Mouse (Mus musculus) kidney, postnatal 4 days (tissue): ENCODE data around the gene Anks1.

Experiments
- DNase-seq, 2 experiments: peaks; one replicate each; pipeline ENCODE4 v3.0.0; 2021; ENCODE audit warnings: mixed read lengths in 2 of 2

Gene Anks1

DNA sequence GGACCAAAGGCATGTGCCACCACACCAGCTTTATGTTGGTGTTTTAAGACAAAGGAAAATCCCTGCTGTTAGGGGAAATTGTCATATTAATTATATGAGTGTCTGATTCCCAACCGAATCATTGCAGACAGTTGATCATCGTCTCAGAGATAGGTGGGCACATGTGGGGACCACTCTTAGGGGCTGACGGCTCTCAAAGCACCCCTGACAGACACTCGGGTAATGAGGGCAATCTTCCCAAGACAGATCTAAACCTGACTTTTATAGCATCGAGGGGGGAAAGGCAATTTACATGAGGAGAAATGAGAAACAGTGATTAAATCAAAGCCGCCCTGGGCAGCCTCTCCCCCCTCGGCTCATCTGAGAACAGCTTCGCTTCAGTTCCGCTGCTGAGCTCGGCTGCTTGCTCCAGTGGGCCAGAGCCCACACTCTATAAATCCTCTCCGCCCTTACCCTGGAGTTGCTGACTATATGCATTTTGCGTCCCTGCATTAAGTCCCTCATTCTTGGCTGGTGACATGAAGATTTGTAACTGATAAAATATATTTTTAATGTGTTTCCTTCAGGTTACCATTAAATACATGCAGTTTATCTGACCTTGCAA, 192.3 kb downstream of the Anks1 start:
- peak; percentile 59 to 78 for DNase-seq

DNA sequence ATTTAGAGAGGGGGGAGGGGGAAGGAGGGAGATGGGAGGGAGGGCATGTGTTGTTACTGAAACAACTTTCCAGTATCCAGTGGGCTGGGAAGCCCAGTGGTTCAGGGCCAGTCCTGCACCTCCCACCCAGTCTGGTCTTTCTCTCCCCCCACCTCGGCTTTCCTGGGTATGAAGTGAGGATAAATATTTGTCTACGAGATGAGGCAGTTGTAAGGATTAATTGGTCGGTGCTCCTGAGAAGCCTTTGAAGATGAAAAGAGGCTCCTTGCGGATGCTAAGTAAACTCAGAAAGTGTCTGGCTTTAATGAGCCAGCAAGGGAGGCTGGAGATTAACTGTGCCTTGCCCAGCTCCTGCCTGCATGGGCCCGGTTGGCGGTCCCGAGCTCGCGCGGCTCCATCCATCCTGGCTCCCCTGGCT, 192.8 kb downstream of the Anks1 start:
- peak; percentile 57 to 68 for DNase-seq

DNA sequence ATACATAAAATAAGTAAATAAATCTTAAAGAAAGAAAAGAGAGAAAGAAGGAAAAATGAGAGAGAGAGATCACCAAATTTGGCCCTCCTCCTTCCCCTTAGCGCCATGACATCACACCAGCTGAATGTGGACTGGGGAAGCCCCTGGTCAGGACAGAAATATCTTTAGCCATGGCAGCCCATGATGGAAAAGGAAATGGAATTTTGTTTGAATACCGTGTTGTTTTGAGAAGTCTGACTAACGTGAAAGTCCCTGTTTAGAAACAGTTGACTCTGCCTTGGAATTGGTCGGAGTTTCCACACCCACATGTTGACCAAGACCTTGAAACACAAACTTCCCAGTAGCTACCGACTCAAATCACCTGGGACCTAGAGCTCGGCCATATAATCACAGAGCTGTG, 195.3 kb downstream of the Anks1 start:
- DNase-seq = no peak

DNA sequence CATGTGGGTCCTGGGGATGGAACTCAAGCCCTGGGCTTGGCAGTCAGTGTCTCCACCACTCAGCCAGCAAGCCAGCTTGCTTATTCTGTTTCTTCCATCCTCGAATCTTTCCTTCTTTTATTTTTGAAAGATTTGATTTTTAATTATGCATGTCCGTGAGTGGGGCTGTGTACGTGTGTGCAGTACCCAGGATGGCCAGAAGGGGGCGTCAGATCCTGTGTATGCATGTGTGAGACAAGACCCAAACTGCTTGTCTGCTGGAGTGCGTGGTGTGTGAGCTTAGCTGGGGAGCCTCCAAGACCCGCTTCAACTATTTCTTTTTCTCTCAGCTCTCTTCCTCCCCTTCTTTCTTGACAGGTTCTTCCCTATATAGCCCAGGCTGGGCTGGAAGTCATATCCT, 197.2 kb downstream of the Anks1 start:
- peak; percentile 57 to 61 for DNase-seq

DNA sequence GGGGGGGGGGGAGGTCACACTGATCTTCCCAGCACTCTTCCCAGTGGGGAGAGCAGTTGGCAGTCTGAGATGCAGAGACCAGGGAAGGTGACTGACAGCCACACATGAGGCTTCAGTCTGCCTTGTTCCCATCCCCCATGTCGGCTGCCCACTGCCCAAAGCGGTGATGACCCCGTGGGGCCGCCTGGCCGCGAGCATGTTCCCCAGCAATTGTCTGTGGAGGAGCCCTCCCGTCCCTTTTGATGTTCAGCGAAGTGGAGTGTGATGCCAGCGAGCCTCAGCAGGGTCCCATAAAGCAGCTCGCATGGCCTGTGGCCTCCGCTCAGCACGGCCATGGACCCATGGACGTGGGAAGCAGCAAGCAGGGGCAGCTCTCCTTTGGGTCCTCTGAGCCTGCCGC, 198.2 kb downstream of the Anks1 start:
- peak; percentile 21 to 25 for DNase-seq

DNA sequence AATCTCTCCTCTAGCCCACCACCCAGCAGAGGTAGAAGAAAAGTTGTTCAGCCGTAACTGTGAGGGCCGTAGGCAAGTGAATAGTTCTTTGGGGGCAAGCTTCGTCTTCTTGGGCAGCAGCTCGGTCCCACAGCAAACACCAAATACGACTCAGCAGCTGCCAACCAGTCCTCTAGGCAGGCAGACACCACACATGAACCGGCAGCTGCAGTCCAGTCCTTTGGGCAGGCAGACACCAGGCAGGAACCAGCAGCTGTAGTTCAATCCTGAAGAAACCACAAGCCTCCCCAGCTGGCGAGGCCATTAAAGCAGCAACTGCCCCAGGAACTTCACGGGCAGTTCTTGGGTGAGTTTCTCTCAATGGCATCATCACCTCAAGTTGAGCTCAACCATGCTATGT, 203.2 kb downstream of the Anks1 start:
- DNase-seq = no peak
